Mouse (Mus musculus): ENCODE data around the gene Tkt. TPM values are rescaled to one million over a fixed set of nuclear protein-coding genes. Genes with fewer than 3 reads are reported as not detected.
"Not testable (repeated sequence)": the region's sequence is repeated elsewhere in the genome, so short reads cannot be mapped to it uniquely, and the experiment has no call there.

The Tkt gene
- total RNA-seq, 2 experiments from 2014 or later: 231 TPM

DNA sequence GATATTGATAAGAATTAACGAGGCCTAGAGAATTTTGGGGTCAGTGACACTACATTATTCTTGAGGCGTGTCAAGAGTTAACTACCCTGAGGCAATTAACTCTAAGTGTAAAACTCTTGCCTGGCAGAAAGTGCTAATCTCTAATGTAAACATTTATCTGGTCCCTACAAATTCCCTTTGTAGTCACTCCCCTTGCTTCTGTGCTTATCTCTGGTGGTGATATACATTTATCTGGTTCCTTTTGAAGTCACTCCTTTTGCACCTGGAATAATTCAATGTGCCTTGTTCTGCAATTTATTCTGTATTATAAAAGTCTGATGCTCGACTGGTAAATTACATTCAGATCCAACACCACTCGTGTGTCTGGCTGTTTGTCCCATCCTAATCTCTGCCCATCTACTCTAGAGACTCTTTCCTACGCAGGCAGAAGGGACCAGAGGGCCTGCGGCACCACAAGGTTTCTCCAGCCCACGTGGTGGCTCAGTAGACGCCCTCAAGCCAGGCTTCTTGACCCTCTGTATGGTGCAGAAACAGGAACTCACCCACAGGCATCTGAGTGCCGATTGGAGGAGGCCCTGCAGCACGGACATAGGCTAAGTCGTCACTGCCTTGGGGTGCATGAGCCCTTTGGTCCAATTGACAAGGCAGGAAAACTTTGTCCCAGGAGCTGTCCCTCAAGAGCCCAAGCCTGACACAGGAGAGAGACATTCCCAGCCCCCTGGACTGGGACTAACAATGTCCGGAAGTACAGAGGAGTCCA lies 29.3 kb downstream of the Tkt start:
- DNase-seq (ENCODE audit: extremely low spot score in 1 of 2, low spot score in 2 of 2); intact Hi-C loops (cut with DNase I): not testable (repeated sequence)

DNA sequence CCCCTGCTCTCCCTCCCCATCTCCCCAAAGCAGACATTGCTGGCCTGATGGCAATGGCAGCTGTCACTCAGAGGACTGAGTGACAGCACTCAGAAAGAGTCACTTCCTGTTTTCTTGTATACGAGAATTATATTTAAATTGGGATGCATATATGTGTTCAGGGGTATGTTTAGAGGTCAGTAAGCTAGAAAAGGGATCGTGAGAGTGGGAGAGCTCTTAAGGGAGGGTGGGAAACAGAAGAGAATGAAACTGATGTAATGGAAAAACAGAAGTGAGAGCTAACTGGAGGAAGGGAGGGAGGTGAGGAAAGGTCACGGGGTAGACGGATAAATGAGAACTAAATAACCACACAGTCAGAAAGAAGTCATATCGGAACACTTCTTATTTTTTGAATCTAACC lies 31.0 kb downstream of the Tkt start:
- intact Hi-C loops (cut with DNase I): no loop called here
- no peak for DNase-seq (ENCODE audit: extremely low spot score in 1 of 2, low spot score in 2 of 2)

GRCm38 (mm10) chr14:30579882-30580281 lies 31.7 kb downstream of the Tkt start:
- intact Hi-C loops (cut with DNase I): no loop called here
- DNase-seq (ENCODE audit: extremely low spot score in 1 of 2, low spot score in 2 of 2): no peak

DNA sequence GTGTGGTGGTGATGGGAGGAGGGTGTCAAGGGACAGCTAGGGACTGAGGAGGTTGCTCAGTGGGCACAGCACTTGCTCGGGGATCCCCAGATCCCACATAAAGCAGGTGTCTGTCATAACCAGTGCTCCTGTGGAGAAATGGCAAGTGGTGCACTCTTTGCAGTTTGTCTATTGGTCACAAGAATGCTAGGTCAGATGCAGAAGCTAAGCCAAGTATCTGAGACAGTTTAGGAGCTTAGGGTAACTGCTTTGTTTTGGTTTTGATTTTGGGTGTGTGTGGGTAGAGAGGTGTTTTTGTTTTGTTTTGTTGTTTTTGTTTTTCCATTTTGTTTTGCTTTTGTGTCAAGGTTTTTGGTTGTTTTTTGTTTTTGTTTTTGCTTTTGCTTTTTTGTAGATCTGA lies 33.1 kb downstream of the Tkt start:
- no peak for DNase-seq (ENCODE audit: extremely low spot score in 1 of 2, low spot score in 2 of 2)
- intact Hi-C loops (cut with DNase I): no loop called here

- intact Hi-C loops (cut with DNase I): no loop called here
- DNase-seq (ENCODE audit: extremely low spot score in 1 of 2, low spot score in 2 of 2): no peak
Observed at GRCm38 (mm10) chr14:30584077-30584476, 35.9 kb downstream of the Tkt start.

DNA sequence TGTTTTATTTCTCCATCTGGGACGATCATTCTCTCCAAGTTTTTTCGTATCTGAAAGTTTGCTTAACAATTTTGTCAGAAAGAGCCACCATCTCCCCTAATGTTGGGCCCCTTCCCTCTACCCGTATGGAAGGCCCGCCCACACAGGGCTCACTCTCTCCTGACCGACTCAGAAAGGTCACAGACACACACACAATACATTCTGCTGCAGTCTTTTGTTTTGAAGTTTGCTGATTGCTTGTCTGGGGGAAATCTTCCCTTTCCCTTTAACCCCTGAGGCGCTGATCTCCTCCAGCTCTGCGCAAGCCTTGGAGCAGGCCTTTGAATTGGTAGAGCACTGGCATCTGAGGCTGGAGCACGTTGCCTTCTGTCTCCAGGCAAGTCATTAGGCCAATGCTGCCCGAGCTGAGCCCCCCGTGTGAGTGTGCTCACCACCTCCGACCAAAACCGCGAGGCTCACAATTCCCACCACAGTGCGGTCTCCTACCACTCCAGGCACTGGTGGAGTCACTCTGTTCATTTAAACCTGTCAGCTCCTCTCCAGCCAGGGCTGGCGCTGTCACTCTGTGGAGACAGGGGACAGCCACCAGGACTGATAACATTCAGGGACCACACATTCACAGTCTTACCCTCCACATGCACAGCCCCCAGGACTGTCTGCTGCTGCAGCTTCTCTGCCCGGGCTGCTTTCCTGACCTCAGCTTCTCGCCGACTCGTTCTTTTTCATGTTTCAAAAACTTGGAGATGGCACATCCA lies 36.5 kb downstream of the Tkt start:
- DNase-seq (ENCODE audit: extremely low spot score in 1 of 2, low spot score in 2 of 2): no peak
- intact Hi-C loops (cut with DNase I): no loop called here

DNA sequence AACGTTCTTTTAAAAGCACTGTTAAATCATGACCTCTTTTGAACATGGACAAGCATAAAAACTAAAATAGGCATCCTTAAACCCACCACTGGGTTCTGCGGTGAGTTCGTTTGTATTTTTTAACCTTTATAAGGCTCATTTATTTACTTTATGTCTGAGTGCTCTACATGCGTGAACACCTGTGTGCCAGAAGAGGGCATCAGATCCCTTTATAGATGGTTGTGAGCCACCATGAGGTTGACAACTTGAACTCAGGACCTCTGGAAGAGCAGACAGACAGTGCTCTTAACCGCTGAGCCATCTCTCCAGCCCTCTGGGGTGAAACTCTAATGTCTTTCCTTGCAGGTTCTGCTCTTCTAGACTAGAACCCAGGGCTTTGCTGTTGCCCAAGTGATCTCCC lies 37.2 kb downstream of the Tkt start:
- DNase-seq (ENCODE audit: extremely low spot score in 1 of 2, low spot score in 2 of 2): no peak
- intact Hi-C loops (cut with DNase I): no loop called here

- peak in 1 of 2 experiments; percentile 58 for DNase-seq (ENCODE audit: extremely low spot score in 1 of 2, low spot score in 2 of 2)
- intact Hi-C loops (cut with DNase I): no loop called here
Observed at GRCm38 (mm10) chr14:30586780-30587461, 38.8 kb downstream of the Tkt start.

DNA sequence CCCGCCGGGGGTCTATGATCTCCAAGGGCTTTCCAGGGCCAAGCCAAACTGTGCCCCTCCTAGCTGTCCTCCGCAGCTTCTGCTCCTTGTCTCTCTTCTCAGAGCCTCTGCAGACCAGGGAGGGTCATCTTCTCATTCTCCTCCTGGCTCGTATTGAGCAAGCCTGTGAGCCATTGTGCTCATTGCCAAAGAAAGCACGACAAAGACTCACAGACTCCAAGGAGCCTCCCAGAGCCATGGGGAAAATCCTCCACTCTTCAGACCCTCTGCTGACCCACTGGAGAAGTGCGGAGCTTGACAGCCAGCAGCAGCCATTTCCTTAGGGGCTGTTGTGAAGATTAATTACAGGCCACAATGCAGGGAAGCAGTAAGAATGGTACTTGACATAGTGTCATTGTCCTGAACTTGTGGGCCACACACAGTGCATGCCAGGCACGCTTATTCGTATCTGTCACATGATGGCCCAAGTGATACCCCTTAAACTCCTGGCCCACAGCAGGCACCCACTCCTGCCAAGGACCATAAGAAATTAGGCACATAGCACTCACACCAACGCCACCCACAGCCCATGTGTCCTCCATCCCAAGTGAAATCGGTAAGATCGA lies 42.0 kb downstream of the Tkt start:
- intact Hi-C loops (cut with DNase I): loop anchor here (2.0 kb wide), 1 partner anchor 83 kb away; no protein-coding TSS in a partner anchor
- DNase-seq (ENCODE audit: extremely low spot score in 1 of 2, low spot score in 2 of 2): no peak

GRCm38 (mm10) chr14:30590918-30591317 lies 42.8 kb downstream of the Tkt start:
- DNase-seq (ENCODE audit: extremely low spot score in 1 of 2, low spot score in 2 of 2): no peak
- intact Hi-C loops (cut with DNase I): loop anchor here (2.0 kb wide), 1 partner anchor 82 kb away; no protein-coding TSS in a partner anchor

DNA sequence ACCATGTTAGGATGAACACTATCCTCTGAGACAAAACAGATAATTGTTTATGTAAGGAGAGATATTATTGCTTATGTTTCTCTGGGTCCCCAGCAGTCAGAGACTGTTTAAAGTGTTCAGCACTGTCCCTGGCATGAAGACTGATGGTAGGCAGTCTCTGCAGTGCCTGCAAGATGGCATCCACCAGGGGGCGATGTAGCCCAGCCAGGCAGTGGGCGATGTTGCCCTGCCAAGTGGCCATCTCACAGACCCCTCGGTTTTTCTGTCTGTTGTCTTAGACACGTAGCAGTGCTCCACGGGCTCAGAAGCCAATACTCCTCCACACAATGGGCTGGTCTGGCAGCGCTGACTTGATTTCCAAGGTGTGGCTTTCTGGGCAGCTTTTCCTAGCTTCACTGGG lies 43.3 kb downstream of the Tkt start:
- DNase-seq (ENCODE audit: extremely low spot score in 1 of 2, low spot score in 2 of 2): peak; percentile 59 to 88
- intact Hi-C loops (cut with DNase I): loop anchor here (2.0 kb wide), 1 partner anchor 81 kb away; no protein-coding TSS in a partner anchor

DNA sequence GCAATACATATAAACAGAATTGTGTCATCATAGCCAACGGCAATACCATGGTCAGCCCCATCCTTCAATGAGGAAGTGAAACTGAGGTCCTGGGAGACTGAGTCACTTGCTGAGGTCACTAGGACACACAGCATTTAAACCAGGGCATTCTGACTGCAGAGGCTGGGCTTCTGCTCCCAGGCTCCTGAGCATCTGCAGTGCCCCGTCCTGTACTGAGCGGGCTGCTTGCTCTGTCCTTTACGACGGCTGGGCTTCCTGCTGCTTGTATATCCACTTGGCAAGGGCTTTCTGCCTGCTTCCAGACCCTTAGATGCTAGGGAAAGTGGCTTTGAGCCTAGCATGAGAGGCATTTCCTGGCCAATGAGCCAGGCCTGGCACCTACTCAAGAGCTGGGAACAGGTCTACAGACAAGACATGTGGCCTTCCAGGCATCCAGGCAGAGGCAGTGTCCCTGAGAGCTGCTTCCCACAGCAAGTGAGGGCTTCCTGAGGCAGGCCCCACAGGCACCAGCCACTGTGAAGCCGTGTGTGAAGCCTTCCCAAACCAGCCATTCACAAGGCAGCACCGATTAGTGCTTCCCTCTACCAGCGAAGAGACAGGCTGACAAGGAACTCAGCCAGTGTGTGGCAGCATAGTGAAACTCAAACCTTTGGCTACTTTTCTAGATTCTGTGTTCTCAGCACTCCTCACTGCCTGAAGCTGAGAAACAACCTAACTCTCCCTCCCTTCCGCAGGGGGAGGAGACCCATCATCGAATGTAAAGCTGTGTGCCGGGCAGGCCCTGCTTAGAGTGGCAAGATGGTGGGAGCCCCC lies 45.3 kb downstream of the Tkt start:
- peak; percentile 60 to 80 for DNase-seq (ENCODE audit: extremely low spot score in 1 of 2, low spot score in 2 of 2)
- intact Hi-C loops (cut with DNase I): no loop called here

DNA sequence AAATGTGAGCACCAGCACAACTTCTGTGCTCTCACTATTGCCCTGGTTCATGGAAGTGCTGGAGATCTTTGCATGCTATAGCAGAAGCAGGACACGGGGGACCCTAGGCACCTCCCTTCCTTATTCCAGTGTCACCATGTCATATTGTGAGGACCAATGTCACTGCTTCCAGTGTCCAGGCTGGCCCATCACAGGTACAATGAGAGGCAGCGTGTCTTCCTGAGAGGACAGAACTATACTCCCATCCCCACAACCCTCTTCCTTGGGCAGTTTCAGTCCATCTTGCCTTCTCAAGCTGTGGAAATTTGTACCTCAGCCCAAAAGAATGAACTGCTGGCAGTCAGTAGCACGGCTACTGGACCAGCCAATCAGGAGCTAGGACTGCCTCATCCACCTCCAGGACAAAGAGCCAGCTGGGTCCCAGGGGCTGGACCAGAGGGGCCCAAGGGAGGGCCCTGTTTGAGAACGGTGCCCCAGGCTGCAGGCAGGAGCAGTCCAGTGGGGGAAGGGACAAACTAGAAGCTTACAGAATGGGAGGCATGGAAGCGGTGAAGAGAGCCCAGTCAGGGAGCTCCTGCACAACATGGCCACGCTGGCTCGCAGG lies 46.0 kb downstream of the Tkt start:
- intact Hi-C loops (cut with DNase I): no loop called here

DNA sequence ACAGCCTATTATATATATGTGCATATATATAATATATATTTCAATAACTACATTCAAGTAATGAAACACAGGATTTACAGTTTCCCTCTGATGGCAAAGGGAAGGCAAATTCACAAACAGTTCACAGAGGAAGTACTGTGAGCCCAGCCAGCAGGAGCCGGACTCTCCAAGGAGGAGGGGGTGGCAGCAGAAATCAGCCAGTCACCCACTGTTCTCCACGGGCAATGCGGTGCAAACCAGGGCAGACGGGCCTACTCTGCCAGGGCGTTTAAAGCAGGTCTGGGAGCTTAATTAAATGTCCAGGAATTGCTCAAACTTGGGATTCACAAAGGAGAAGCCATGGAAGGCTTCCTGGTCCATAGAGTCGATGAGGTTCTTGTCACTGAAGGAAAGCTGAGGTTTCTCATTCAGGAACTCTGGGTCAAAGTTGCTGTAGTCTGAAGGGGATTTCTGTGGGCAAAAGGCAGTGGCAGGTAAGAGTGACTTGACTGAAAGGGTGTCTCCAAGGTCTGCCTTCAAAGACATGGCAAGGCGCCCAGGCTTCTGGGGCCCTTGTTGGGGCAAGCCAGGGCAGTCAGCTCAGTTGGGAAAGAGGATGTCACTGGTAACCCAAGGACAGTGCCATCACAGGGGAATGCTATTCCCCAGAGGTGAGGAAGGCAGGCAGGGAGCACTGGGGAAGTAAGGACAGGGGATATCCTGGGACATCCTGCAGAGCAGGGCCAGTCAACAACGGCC lies 47.6 kb downstream of the Tkt start:
- intact Hi-C loops (cut with DNase I): loop anchor here (5.0 kb wide), 1 partner anchor 57 kb away; the partner anchor contains the start of gene Rft1
- no peak for DNase-seq (ENCODE audit: extremely low spot score in 1 of 2, low spot score in 2 of 2)

More for the DNA sequence above, 46.0 kb downstream of the Tkt start:
- peak; percentile 57 to 63 for DNase-seq (ENCODE audit: extremely low spot score in 1 of 2, low spot score in 2 of 2)

DNA sequence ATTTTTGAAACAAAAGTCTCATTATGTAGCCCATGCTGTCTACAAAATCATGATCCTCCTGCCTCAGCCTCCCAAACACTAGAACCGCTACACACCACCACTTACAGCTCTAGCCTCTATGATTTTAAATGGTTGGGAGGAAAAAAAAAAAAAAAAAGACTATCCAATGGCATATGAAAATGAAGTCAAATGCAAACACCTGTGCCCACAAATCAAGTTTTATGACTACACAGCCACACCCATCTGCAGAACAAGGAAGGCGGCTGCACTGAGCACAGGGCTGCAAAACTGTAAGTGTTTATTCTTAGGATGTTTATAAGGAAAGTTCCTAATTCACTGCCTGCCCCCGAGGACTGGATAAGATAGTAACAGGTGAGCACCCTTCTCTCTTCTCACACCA lies 48.2 kb downstream of the Tkt start:
- intact Hi-C loops (cut with DNase I): loop anchor here (5.0 kb wide), 1 partner anchor 56 kb away; the partner anchor contains the start of gene Rft1
- DNase-seq (ENCODE audit: extremely low spot score in 1 of 2, low spot score in 2 of 2): no peak

GRCm38 (mm10) chr14:30597142-30597541 lies 49.0 kb downstream of the Tkt start:
- DNase-seq (ENCODE audit: extremely low spot score in 1 of 2, low spot score in 2 of 2): no peak
- intact Hi-C loops (cut with DNase I): loop anchor here (5.0 kb wide), 1 partner anchor 55 kb away; the partner anchor contains the start of gene Rft1

GRCm38 (mm10) chr14:30606817-30607216 lies 58.7 kb downstream of the Tkt start:
- DNase-seq (ENCODE audit: extremely low spot score in 1 of 2, low spot score in 2 of 2): no peak
- intact Hi-C loops (cut with DNase I): no loop called here

All from left cerebral cortex, postnatal 10 days (tissue).